Mouse (Mus musculus) lung, embryonic 14.5 days (tissue): ENCODE data around the gene Hist2h3c1. TPM values are rescaled to one million over a fixed set of nuclear protein-coding genes. Genes with fewer than 3 reads are reported as not detected.

Experiments used
- ATAC-seq: fragments of 200-750 bp; cut with Nextera tagmentation; 2 replicates; pipeline ENCODE4 v1.8.0; 2017; ENCODE audit warnings: mild to moderate bottlenecking, moderate TSS enrichment, moderate library complexity; ENCODE audit not compliant: insufficient read depth
- DNase-seq: peaks from one replicate; pipeline ENCODE4 v3.0.0-alpha.2; 2015
- H3K27ac ChIP-seq: fragments of 300-500 bp; sonication (generic); 2 replicates; pipeline ENCODE4 v1.5.1; 2014; ENCODE audit warnings: low read depth, mild to moderate bottlenecking, moderate library complexity
- H3K27me3 ChIP-seq: fragments of 300-500 bp; sonication (generic); 2 replicates; pipeline ENCODE4 v1.6.1; 2014; ENCODE audit warnings: low read length, control low read depth; ENCODE audit not compliant: insufficient read depth
- H3K36me3 ChIP-seq: fragments of 300-500 bp; sonication (generic); 2 replicates; pipeline ENCODE4 v1.6.1; 2014; ENCODE audit warnings: control low read depth; ENCODE audit not compliant: insufficient read depth
- H3K4me1 ChIP-seq: fragments of 300-500 bp; sonication (generic); 2 replicates; pipeline ENCODE4 v1.6.1; 2014; ENCODE audit warnings: antibody characterized with exemption, control low read depth; ENCODE audit not compliant: insufficient read depth
- H3K4me2 ChIP-seq: fragments of 300-500 bp; sonication (generic); 2 replicates; pipeline ENCODE4 v1.6.1; 2014; ENCODE audit warnings: mild to moderate bottlenecking
- H3K4me3 ChIP-seq: fragments of 300-500 bp; sonication (generic); 2 replicates; pipeline ENCODE4 v1.5.1; 2014; ENCODE audit warnings: low read depth, low read length
- H3K9ac ChIP-seq: fragments of 300-500 bp; sonication (generic); 2 replicates; pipeline ENCODE4 v1.6.1; 2014
- H3K9me3 ChIP-seq: fragments of 300-500 bp; sonication (generic); 2 replicates; pipeline ENCODE4 v1.6.1; 2016; ENCODE audit warnings: low read depth, low read length, control low read depth
- CTCF ChIP-seq: IDR thresholded peaks from 2 replicates; pipeline ENCODE4 v1.5.1; 2016; ENCODE audit warnings: antibody characterized with exemption, low read depth
- WGBS: fragments of 180-500 bp; shearing (Covaris S2); extraction: QIAGEN DNeasy Blood & Tissue Kit; methylation state at CpG from one replicate; pipeline ENCODE4 v1.1.7; 2014; 5-methylcytosine and 5-hydroxymethylcytosine counted together
- polyA plus RNA-seq: library from polyadenylated mRNA; unstranded; fragments of >200 nt; fragmentation: Nextera tagmentation; extraction: Ambion mirVana; gene quantifications from 2 replicates; pipeline ENCODE4 v1.2.1, GENCODE M21; 2014

Gene Hist2h3c1
- polyA plus RNA-seq, 1 experiment from 2014 or later = 0.30 TPM

- Histone ChIP-seq H3K36me3 (no peaks in the 10 kb centered on the region), H3K27me3 (no peaks in the 10 kb centered on the region), H3K9ac (peak overlapping the region; percentile 9; the same call in 1 of the 2 replicates), H3K4me3 (no peak overlapping the region), H3K27ac (no peak overlapping the region), H3K9me3 (no peaks in the 10 kb centered on the region), H3K4me1 (peaks cover 19% of the 10 kb centered on the region; the same call in 1 of the 2 replicates), H3K4me2 (no peak overlapping the region)
- WGBS = 52% methylated on average over 2 of the region's 2 CpGs
- ATAC-seq = no peak
- no peak for TF ChIP-seq CTCF
- no peak for DNase-seq
Measured at GRCm38 (mm10) chr3:96225421-96225820, 21.1 kb upstream of the Hist2h3c1 start.

GRCm38 (mm10) chr3:96226695-96227648 lies 19.5 kb upstream of the Hist2h3c1 start:
- Histone ChIP-seq H3K9ac (no peak overlapping the region), H3K4me1 (peaks cover 15% of the 10 kb centered on the region; the same call in 1 of the 2 replicates), H3K4me3 (no peak overlapping the region), H3K36me3 (no peaks in the 10 kb centered on the region), H3K27ac (peak overlapping the region; percentile 18; the same call in 1 of the 2 replicates), H3K27me3 (no peaks in the 10 kb centered on the region), H3K4me2 (no peak overlapping the region), H3K9me3 (no peaks in the 10 kb centered on the region)
- DNase-seq = no peak
- WGBS = 49% methylated on average over 8 of the region's 8 CpGs
- ATAC-seq = peak; percentile 29; the same call in 1 of the 2 replicates
- no peak for TF ChIP-seq CTCF

GRCm38 (mm10) chr3:96228828-96229227 lies 17.7 kb upstream of the Hist2h3c1 start:
- no peak for TF ChIP-seq CTCF
- Histone ChIP-seq H3K4me1 (0 out of 2 replicates have a peak, but pooled peaks cover 5% of the 10 kb centered on the region), H3K9ac (no peak overlapping the region), H3K4me2 (no peak overlapping the region), H3K27ac (no peak overlapping the region), H3K4me3 (no peak overlapping the region), H3K9me3 (no peaks in the 10 kb centered on the region), H3K36me3 (no peaks in the 10 kb centered on the region), H3K27me3 (no peaks in the 10 kb centered on the region)
- ATAC-seq = no peak
- WGBS = 48% methylated on average over 2 of the region's 2 CpGs
- DNase-seq = no peak

- no peak for TF ChIP-seq CTCF
- DNase-seq = no peak
Measured at GRCm38 (mm10) chr3:96230404-96230803, 16.1 kb upstream of the Hist2h3c1 start.

GRCm38 (mm10) chr3:96230910-96231757 lies 15.4 kb upstream of the Hist2h3c1 start:
- no peak for DNase-seq
- Histone ChIP-seq H3K27me3 (no peaks in the 10 kb centered on the region), H3K4me2 (no peak overlapping the region), H3K36me3 (no peaks in the 10 kb centered on the region), H3K9me3 (no peaks in the 10 kb centered on the region), H3K27ac (no peak overlapping the region), H3K4me1 (0 out of 2 replicates have a peak, but pooled peaks cover 5% of the 10 kb centered on the region), H3K4me3 (no peak overlapping the region), H3K9ac (no peak overlapping the region)
- 68% methylated on average over 4 of the region's 4 CpGs for WGBS
- no peak for ATAC-seq
- no peak for TF ChIP-seq CTCF

More at GRCm38 (mm10) chr3:96230404-96230803, 16.1 kb upstream of the Hist2h3c1 start:
- Histone ChIP-seq H3K4me2 (no peak overlapping the region), H3K36me3 (no peaks in the 10 kb centered on the region), H3K27ac (no peak overlapping the region), H3K9me3 (no peaks in the 10 kb centered on the region), H3K4me3 (no peak overlapping the region), H3K27me3 (no peaks in the 10 kb centered on the region), H3K9ac (no peak overlapping the region), H3K4me1 (0 out of 2 replicates have a peak, but pooled peaks cover 5% of the 10 kb centered on the region)
- 59% methylated on average over 2 of the region's 2 CpGs for WGBS
- no peak for ATAC-seq

- H3K27ac ChIP-seq = no peak overlapping the region
- no peaks in the 10 kb centered on the region for H3K36me3 ChIP-seq
- TF ChIP-seq CTCF = no peak
- no peaks in the 10 kb centered on the region for H3K27me3 ChIP-seq
- no peak overlapping the region for H3K9ac ChIP-seq
- no peak overlapping the region for H3K4me3 ChIP-seq
- DNase-seq (no peak), ATAC-seq (no peak)
- 0 out of 2 replicates have a peak, but pooled peaks cover 3% of the 10 kb centered on the region for H3K4me1 ChIP-seq
- H3K4me2 ChIP-seq = no peak overlapping the region
- no peaks in the 10 kb centered on the region for H3K9me3 ChIP-seq
- WGBS = 36% methylated on average over 2 of the region's 2 CpGs
Measured at GRCm38 (mm10) chr3:96231758-96232120, 14.7 kb upstream of the Hist2h3c1 start.
